Mouse (Mus musculus) neural tube, embryonic 11.5 days (tissue): Measurements from ENCODE around the gene Rbm20. TPM values are rescaled to one million over a fixed set of nuclear protein-coding genes. Genes with fewer than 3 reads are reported as not detected.
"Not testable (repeated sequence)": the region's sequence is repeated elsewhere in the genome, so short reads cannot be mapped to it uniquely, and the experiment has no call there.

Source experiments
- ATAC-seq: fragments of 200-750 bp; cut with Nextera tagmentation; 2 replicates; pipeline ENCODE4 v1.8.0; 2017; ENCODE audit warnings: moderate number of reproducible peaks, mild to moderate bottlenecking, moderate TSS enrichment, moderate library complexity; ENCODE audit not compliant: insufficient read depth, low FRiP score, low TSS enrichment
- DNase-seq: peaks from one replicate; pipeline ENCODE4 v3.0.0-alpha.2; 2015; ENCODE audit warnings: low spot score
- H3K27ac ChIP-seq: fragments of 300-500 bp; sonication (generic); 2 replicates; pipeline ENCODE4 v1.5.1; 2014; ENCODE audit warnings: low read depth, mild to moderate bottlenecking, low read length
- H3K27me3 ChIP-seq: fragments of 300-500 bp; sonication (generic); 2 replicates; pipeline ENCODE4 v1.6.1; 2014; ENCODE audit warnings: mild to moderate bottlenecking, low read length, mixed read lengths; ENCODE audit not compliant: control insufficient read depth, insufficient read depth
- H3K36me3 ChIP-seq: fragments of 300-500 bp; sonication (generic); 2 replicates; pipeline ENCODE4 v1.6.1; 2014; ENCODE audit warnings: mild to moderate bottlenecking, low read length, moderate library complexity, mixed read lengths; ENCODE audit not compliant: control insufficient read depth, insufficient read depth
- H3K4me1 ChIP-seq: fragments of 300-500 bp; sonication (generic); 2 replicates; pipeline ENCODE4 v1.6.1; 2014; ENCODE audit warnings: low read length, mixed read lengths; ENCODE audit not compliant: control insufficient read depth, insufficient read depth
- H3K4me2 ChIP-seq: fragments of 300-500 bp; sonication (generic); 2 replicates; pipeline ENCODE4 v1.6.1; 2014; ENCODE audit warnings: low read depth, mild to moderate bottlenecking, moderate library complexity
- H3K4me3 ChIP-seq: fragments of 300-500 bp; sonication (generic); 2 replicates; pipeline ENCODE4 v1.5.1; 2014; ENCODE audit warnings: low read depth, low read length
- H3K9ac ChIP-seq: fragments of 300-500 bp; sonication (generic); 2 replicates; pipeline ENCODE4 v1.6.1; 2014; ENCODE audit warnings: mild to moderate bottlenecking, low read length
- H3K9me3 ChIP-seq: fragments of 300-500 bp; sonication (generic); 2 replicates; pipeline ENCODE4 v1.6.1; 2016; ENCODE audit warnings: low read length; ENCODE audit not compliant: control insufficient read depth
- WGBS: fragments of 180-500 bp; shearing (Covaris S2); extraction: QIAGEN DNeasy Blood & Tissue Kit; methylation state at CpG from one replicate; pipeline ENCODE4 v1.1.7; 2014; 5-methylcytosine and 5-hydroxymethylcytosine counted together
- polyA plus RNA-seq: library from polyadenylated mRNA; unstranded; fragments of >200 nt; fragmentation: Nextera tagmentation; extraction: Ambion mirVana; gene quantifications from 2 replicates; pipeline ENCODE4 v1.2.1, GENCODE M21; 2014

Rbm20 gene
- polyA plus RNA-seq, 1 experiment from 2014 or later: 2.3 TPM

GRCm38 (mm10) chr19:53803954-53804353 lies 126.8 kb downstream of the Rbm20 start:
- Histone ChIP-seq H3K9me3 (no peaks in the 10 kb centered on the region), H3K27me3 (no peaks in the 10 kb centered on the region), H3K27ac (no peak overlapping the region), H3K4me1 (no peaks in the 10 kb centered on the region), H3K4me3 (no peak overlapping the region), H3K4me2 (no peak overlapping the region), H3K36me3 (no peaks in the 10 kb centered on the region), H3K9ac (no peak overlapping the region)
- WGBS: 78% methylated on average over 2 of the region's 2 CpGs
- DNase-seq (no peak), ATAC-seq (no peak)

- no peak overlapping the region for H3K27ac ChIP-seq
- no peak overlapping the region for H3K4me3 ChIP-seq
- no peaks in the 10 kb centered on the region for H3K4me1 ChIP-seq
- H3K27me3 ChIP-seq: no peaks in the 10 kb centered on the region
- no peak for DNase-seq
- no peaks in the 10 kb centered on the region for H3K36me3 ChIP-seq
- H3K9ac ChIP-seq: no peak overlapping the region
- H3K9me3 ChIP-seq: no peaks in the 10 kb centered on the region
- no peak overlapping the region for H3K4me2 ChIP-seq
- WGBS: 89% methylated on average over 3 of the region's 3 CpGs
- no peak for ATAC-seq
These were observed 128.0 kb downstream of the Rbm20 start for GRCm38 (mm10) chr19:53805063-53805462.

- Histone ChIP-seq H3K4me3 (no peak overlapping the region), H3K9ac (no peak overlapping the region), H3K4me2 (no peak overlapping the region), H3K27ac (no peak overlapping the region), H3K9me3 (no peaks in the 10 kb centered on the region), H3K36me3 (no peaks in the 10 kb centered on the region), H3K27me3 (no peaks in the 10 kb centered on the region), H3K4me1 (no peaks in the 10 kb centered on the region)
- no peak for DNase-seq
- WGBS: 80% methylated on average over 7 of the region's 7 CpGs
- no peak for ATAC-seq
These were observed 129.0 kb downstream of the Rbm20 start for GRCm38 (mm10) chr19:53806126-53806525.

GRCm38 (mm10) chr19:53806526-53807275 lies 129.6 kb downstream of the Rbm20 start:
- not testable (repeated sequence) for H3K27me3 ChIP-seq, H3K4me2 ChIP-seq, DNase-seq, H3K27ac ChIP-seq, H3K9ac ChIP-seq, H3K4me1 ChIP-seq, H3K36me3 ChIP-seq, H3K9me3 ChIP-seq, H3K4me3 ChIP-seq, ATAC-seq
- WGBS: 82% methylated on average over 6 of the region's 6 CpGs

GRCm38 (mm10) chr19:53807276-53807801 lies 130.2 kb downstream of the Rbm20 start:
- DNase-seq (no peak), ATAC-seq (no peak)
- WGBS: 88% methylated on average over 5 of the region's 5 CpGs
- Histone ChIP-seq H3K36me3 (no peaks in the 10 kb centered on the region), H3K27me3 (no peaks in the 10 kb centered on the region), H3K9me3 (no peaks in the 10 kb centered on the region), H3K4me3 (no peak overlapping the region), H3K9ac (no peak overlapping the region), H3K27ac (no peak overlapping the region), H3K4me1 (no peaks in the 10 kb centered on the region), H3K4me2 (no peak overlapping the region)

- WGBS: 58% methylated on average over 15 of the region's 15 CpGs
- ATAC-seq: no peak
- Histone ChIP-seq H3K27me3 (no peaks in the 10 kb centered on the region), H3K9ac (no peak overlapping the region), H3K27ac (no peak overlapping the region), H3K36me3 (no peaks in the 10 kb centered on the region), H3K9me3 (no peaks in the 10 kb centered on the region), H3K4me1 (no peaks in the 10 kb centered on the region), H3K4me2 (no peak overlapping the region), H3K4me3 (no peak overlapping the region)
- DNase-seq: no peak
These were observed 131.1 kb downstream of the Rbm20 start for GRCm38 (mm10) chr19:53808041-53808777.

- H3K27ac ChIP-seq: no peak overlapping the region
- H3K4me2 ChIP-seq: no peak overlapping the region
- H3K9me3 ChIP-seq: no peaks in the 10 kb centered on the region
- WGBS: 68% methylated on average over 7 of the region's 7 CpGs
- DNase-seq (no peak), ATAC-seq (no peak)
- H3K36me3 ChIP-seq: no peaks in the 10 kb centered on the region
- no peaks in the 10 kb centered on the region for H3K27me3 ChIP-seq
- no peaks in the 10 kb centered on the region for H3K4me1 ChIP-seq
- H3K4me3 ChIP-seq: no peak overlapping the region
- no peak overlapping the region for H3K9ac ChIP-seq
These were observed 132.2 kb downstream of the Rbm20 start for GRCm38 (mm10) chr19:53809185-53809861.

- ATAC-seq: no peak
- H3K4me3 ChIP-seq: no peak overlapping the region
- no peak overlapping the region for H3K4me2 ChIP-seq
- H3K27ac ChIP-seq: no peak overlapping the region
- no peak for DNase-seq
- no peaks in the 10 kb centered on the region for H3K27me3 ChIP-seq
- H3K36me3 ChIP-seq: no peaks in the 10 kb centered on the region
- H3K9me3 ChIP-seq: no peaks in the 10 kb centered on the region
- 73% methylated on average over 7 of the region's 7 CpGs for WGBS
- no peak overlapping the region for H3K9ac ChIP-seq
- H3K4me1 ChIP-seq: no peaks in the 10 kb centered on the region
These were observed 132.9 kb downstream of the Rbm20 start for GRCm38 (mm10) chr19:53810024-53810423.
